Mouse (Mus musculus) embryo, embryonic 10.5 days (tissue): ENCODE results near the gene Eprs.
A peak's percentile ranks its signal among the peaks of the same experiment; 100 is the strongest.
"Not testable (repeated sequence)": the region's sequence is repeated elsewhere in the genome, so short reads cannot be mapped to it uniquely, and the experiment has no call there.

Experiments used
- DNase-seq: peaks from one replicate; pipeline ENCODE4 v3.0.0-alpha.2; 2015; ENCODE audit warnings: low spot score

Gene Eprs

GRCm38 (mm10) chr1:185362677-185363520 lies at the start of gene Eprs:
TSS of gene Eprs (plus strand) at chr1:185363044.
- peak; percentile 99 for DNase-seq

- DNase-seq = no peak
Observed at GRCm38 (mm10) chr1:185314546-185314945, 48.3 kb upstream of the Eprs start.

DNA sequence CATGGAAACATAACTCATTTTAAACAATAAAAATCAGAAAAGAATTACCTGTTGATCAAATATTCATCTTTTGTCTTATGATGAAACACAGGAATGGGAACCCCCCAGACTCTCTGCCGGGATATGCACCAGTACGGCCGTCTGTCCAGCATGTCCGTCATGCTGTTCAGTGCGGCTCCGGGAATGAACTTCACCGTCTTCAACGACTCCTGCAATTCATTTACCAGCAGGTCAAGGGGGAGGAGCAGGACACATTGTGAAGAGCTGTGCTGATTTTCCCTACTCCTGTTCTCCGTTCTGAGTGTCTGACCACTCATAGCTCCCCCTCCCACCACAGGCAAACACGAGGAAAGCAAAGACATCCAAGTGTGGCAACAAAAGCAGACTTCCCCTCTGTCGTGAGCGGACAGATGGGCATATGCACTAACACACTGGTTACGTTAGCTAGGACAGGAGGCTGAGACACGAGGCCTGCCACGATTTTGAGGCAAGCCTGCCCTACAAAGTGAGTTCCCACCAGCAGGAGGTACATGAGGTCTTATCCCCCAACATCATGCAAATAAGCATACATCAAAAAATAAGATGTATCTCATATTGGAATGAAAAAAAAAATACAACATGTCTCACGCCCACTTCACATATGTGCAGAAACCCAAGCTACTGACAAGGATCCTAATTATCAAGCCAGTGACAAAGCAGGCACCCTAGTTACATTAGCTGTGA lies 46.8 kb upstream of the Eprs start:
- DNase-seq = no peak

DNA sequence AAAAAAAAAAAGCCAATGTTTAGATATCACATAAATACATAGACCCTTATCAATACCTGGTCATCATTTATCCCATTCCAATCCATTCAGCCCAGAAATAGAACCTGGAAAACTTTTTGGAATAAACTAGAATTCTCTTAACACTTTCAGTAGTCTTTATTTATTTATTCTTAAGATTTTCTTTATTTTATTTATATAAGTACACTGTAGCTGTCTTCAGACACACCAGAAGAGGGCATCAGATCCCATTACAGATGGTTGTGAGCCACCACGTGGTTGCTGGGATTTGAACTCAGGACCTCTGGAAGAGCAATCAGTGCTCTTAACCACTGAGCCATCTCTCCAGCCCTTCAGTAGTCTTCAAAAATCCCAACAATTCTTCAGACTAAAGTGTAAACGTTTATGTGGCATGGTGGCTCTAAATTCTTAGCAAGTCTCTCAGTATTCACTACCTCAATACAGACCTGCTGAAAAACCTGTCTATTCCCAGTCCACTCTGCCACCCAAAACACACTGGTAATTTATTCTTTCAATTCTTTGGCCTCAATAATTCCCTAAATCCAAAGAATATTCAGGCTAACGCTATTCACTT lies 35.0 kb upstream of the Eprs start:
- DNase-seq = not testable (repeated sequence)

GRCm38 (mm10) chr1:185328721-185329610 lies 33.9 kb upstream of the Eprs start, which contains the start of gene Iars2:
TSS of gene Iars2 (minus strand) at chr1:185329396.
- peak; percentile 91 for DNase-seq

DNA sequence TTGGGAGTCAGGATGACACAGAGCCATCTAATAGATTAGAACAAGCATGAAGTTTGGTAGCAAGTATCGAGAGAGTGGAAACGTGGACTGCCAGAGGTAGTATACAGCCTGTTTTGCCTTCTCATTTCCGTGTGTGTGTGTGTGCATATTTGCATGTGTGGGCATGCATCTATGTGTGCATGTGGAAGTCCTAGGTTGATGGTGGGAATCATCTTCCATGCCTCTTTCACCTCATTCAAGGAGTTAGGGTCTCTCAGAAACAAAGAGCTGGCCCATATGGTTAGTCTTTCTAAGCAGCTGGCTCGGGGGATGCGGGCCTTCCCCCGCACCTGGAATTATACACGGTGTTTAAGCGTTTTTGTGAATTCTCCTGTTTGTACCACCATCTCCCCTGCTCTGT lies 33.0 kb upstream of the Eprs start:
- DNase-seq = no peak

GRCm38 (mm10) chr1:185331364-185331763 lies 31.5 kb upstream of the Eprs start:
- no peak for DNase-seq

DNA sequence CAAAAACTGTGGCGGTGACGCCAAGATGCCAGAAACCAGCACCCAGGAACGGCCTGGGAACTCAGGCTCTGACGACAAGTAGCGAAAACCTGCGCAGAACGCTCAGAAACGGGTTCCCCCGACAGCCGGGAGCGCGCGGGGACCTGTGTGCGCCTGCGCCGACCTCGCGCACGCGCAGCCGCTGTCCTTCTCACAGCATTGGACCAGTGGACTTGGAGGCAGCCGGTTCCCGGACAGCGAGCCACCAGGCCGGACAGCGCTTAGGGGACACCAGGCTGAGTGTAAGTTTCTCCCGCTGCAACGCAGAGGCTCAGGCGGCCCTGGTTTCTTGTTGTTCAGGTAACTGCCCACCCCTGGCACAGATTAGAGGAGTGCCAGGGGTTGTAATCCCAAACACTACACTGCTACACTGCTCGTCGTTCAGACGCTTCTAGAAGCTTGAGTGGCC lies 30.8 kb upstream of the Eprs start, which contains the start of gene Bpnt1:
Bpnt1 (plus strand) TSS at position 167 of the 448 bp plus-strand sequence.
- peak; percentile 95 for DNase-seq

DNA sequence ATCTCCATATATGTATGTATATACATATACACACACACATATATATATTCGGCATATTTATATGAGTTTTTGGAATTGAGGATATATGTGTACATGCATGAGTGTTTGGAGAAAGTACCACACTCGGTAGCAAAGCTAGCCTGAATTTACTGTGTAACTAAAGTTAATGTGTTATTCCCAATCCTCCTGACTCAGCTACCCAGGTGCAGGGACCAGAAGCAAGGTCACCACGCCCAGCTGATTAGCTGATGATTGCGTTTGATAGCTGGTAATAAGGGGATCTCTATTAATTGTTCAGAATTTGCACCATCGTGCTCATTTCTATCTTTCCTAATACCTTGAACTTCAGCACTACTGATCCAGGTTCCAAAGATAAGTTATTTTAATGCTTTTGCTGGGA lies 29.2 kb upstream of the Eprs start:
- DNase-seq = no peak

DNA sequence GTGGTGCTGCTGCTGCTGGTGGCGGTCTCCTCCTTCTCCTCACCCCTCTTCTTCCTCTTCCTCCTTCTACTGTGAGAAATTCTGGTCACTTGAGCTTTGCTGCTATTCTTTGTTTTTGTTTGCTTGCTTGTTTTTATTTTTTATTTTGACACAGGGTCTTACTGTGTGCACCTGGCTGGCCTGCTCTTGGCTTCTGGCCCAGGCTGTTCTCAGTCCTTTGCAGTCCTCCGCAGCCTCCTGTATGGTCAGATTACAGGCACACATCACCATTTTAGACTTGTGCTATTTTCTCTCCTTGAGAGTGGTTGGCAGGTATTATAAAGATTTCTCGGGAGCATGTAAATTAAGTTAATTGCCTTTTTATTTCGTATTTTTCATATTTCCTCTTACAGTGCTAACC lies 28.7 kb upstream of the Eprs start:
- DNase-seq = no peak

GRCm38 (mm10) chr1:185335231-185335765 lies 27.5 kb upstream of the Eprs start:
- DNase-seq = no peak

DNA sequence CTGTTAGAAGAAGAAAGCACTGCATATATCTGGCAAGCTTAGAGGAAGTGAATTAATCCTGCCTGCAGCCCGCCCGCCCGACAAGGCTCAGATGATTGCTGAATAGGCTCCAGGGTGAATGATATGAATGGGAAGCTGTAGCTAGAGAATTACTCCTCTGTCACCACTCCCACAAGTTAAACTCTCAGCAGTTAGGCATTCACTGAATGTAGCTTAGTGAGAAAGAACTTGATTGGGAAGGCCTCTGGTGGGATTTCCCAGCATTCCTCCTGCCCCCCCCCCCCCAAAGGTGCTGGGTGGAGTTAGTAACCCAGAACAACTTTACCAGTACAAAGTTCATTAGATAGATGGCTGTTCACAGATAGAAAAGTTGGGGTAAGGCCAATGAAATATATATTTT lies 26.3 kb upstream of the Eprs start:
- DNase-seq = no peak

DNA sequence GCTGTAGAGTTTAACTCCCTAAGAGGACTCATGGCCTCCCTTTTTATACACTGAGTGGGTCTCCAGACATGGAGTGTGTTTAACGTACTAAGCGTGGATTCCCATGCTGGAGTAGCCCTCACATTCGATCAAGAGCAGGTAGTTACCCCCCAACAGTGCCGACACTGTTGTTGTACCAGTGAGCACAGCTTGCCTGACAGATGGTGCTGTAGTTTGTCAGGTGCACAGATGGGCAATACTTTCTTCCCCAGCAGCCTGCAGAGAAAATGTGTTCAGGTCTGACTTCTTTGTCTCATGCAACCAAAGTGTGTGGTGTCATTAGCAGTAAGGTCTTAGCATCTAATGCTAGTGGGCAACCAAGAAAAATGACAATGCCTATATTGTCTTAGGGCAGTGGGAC lies 20.4 kb upstream of the Eprs start:
- no peak for DNase-seq

DNA sequence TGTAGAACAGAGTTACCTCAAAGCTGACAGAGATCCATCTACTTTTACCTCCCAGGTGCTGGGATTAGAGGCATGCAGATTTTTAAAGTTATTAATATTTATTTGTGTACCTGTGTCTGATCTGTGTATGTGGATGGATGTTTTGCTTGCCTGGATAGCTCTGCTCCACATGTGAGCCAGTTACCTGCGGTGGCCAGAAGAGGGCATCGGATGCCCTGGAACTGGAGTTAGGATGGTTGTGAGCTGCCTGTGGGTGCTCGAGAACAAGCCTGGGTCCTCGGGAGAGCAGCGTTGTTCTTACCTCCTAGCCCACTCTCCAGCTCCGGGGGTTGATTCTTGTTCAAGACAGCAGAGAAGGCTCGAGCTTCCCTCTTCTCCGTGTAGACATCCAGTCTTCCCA lies 19.4 kb upstream of the Eprs start:
- DNase-seq = no peak

DNA sequence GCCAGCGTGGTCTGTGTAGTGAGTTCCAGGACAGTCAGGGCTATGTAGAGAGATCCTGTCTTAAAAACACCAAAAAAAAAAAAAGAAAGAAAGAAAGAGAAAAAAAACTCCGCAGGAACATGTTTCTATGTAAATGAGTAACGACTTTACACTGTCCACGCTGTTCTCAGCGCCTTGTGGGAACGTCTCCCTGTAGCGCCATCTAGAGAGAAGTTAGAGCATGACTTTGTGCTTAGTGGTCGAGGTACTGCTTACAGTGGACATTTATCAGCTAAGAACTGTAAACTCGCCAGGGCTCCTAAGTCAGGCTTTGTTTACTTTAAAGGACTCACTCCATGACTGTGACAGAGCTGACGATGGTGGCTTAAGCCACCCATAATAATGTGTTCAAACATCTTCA lies 16.7 kb upstream of the Eprs start:
- DNase-seq = no peak

DNA sequence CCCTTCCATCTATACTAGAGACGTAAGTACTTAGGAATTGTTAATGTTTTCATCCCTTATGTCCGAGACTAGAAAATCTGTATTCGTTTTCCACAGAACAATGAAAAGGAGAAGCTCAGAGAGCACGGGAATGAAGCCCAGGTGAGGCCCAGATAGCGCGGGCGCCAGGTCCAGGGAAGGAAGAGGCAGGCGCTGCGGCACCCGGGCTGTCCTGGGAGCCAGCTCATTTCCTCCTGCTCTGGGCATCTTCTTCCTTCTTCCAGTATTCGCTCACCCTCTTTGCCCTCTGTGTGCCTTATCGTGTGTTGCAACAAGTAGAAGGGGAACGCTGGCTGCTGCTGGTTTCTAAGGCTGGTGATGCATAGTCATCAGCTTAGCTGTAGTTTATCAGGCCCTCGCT lies 13.1 kb upstream of the Eprs start:
- no peak for DNase-seq

- no peak for DNase-seq
Observed at GRCm38 (mm10) chr1:185350611-185351010, 12.2 kb upstream of the Eprs start.

DNA sequence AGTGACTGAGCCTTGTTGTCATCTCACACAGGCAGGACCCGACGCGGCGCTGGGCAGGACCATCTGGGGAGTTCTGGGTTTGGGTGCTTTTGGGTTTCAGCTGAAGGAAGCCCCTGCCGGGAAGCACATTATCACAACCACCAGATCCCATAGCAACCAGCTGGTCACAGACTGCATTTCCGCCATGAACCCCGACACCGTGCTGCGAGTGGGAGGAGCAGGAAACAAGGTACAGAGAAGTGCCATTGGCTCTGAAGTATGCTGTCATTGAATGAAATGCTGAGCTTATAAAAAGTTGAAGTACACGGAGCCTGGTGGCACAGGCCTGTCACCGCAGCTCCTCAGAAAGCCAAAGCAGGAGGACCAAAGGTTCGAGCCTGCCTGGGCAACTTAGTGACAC lies 10.7 kb upstream of the Eprs start:
- DNase-seq = no peak

DNA sequence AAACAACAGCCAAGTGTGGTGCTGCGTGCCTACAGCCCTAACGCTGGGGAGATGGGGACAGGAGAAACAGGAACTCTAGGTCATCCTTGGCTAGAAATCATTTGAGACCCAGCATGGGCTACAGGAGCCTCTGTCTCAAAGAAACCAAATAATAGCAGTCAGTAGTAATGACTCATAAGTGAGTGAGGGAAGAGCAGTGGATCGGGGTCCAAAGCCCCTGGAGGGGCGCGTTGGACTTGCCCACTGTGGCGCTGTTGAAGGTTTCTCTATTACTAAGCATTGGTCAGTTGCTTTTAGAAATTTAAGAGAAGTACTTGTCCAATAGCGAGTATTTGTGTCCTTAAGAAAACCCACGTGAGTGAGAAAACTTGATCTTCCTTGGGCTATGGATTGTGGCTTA lies 9.5 kb upstream of the Eprs start:
- DNase-seq = no peak

DNA sequence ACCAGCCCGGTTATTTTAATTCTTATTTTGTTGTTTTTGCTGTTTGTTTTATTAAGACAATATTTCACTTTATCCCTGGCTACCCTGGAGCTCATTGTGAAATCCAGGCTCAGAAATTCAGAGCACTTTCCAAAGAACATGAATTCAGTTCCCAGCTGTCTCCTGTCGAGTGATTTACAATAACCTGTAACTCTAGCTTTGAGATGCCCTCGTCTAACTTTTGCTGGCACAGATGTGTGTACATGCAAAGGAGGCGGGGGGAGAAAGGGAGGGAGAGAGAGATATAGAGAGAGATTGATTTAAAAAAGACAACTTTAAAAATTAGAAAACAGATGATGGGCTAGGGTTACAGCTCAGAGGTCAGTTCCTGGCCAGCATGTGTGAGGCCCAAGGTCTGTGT lies 8.1 kb upstream of the Eprs start:
- DNase-seq = no peak

DNA sequence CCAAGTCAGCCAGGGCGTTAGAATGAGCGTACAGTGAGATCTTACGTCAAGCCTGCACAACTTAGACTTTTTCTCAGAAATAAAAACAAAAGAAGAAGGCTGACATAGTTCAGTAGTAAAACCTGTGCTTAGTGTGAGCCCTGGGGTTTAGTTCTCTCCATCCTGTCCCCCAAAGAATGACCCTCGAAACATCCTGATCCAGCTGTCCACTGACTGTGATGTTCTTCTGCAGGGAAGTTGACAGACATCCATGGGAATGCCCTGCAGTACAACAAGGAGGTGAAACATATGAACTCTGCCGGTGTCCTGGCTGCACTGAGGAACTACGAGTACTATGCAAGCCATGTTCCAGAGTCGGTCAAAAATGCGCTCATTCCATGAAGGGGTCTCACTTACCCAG lies 6.6 kb upstream of the Eprs start:
- DNase-seq = no peak

GRCm38 (mm10) chr1:185358211-185358610 lies 4.6 kb upstream of the Eprs start:
- DNase-seq = no peak
